Mouse (Mus musculus): ENCODE results near the gene Mapk1. TPM values are rescaled to one million over a fixed set of nuclear protein-coding genes. Genes with fewer than 3 reads are reported as not detected.

The Mapk1 gene
- polyA plus RNA-seq, 1 experiment from 2014 or later = 173 TPM

DNA sequence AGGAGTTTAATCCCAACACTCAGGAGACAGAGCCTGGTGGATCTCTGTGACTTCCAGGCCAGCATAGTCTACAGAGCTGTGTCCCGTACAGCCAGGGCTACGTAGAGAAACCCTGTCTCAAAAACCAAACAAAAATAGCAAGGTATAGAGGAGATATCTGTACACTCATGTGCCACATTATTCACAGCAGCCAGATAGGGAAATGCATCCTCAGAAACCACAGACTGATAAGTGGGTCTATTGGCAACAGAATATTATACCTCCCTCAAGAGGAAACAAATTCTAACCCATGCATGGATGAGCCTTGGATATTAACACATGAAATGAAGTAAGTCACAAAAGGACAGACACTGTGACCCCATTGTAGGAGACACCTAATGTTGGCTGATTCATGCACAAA, 84.4 kb downstream of the Mapk1 start:
- no peaks in the 10 kb centered on the region for H3K27me3 ChIP-seq
- H3K36me3 ChIP-seq = peaks cover 3% of the 10 kb centered on the region; the same call in 1 of the 2 replicates
- no peak for ATAC-seq
- H3K4me2 ChIP-seq (replicated peaks) = no peak overlapping the region
- peaks cover 23% of the 10 kb centered on the region for H3K4me1 ChIP-seq (replicated peaks)
- H3K9ac ChIP-seq (replicated peaks) = no peak overlapping the region
- no peak overlapping the region for H3K27ac ChIP-seq
- no peaks in the 10 kb centered on the region for H3K9me3 ChIP-seq
- WGBS = 98% methylated on average over 2 of the region's 2 CpGs
- no peak overlapping the region for H3K4me3 ChIP-seq (replicated peaks)

DNA sequence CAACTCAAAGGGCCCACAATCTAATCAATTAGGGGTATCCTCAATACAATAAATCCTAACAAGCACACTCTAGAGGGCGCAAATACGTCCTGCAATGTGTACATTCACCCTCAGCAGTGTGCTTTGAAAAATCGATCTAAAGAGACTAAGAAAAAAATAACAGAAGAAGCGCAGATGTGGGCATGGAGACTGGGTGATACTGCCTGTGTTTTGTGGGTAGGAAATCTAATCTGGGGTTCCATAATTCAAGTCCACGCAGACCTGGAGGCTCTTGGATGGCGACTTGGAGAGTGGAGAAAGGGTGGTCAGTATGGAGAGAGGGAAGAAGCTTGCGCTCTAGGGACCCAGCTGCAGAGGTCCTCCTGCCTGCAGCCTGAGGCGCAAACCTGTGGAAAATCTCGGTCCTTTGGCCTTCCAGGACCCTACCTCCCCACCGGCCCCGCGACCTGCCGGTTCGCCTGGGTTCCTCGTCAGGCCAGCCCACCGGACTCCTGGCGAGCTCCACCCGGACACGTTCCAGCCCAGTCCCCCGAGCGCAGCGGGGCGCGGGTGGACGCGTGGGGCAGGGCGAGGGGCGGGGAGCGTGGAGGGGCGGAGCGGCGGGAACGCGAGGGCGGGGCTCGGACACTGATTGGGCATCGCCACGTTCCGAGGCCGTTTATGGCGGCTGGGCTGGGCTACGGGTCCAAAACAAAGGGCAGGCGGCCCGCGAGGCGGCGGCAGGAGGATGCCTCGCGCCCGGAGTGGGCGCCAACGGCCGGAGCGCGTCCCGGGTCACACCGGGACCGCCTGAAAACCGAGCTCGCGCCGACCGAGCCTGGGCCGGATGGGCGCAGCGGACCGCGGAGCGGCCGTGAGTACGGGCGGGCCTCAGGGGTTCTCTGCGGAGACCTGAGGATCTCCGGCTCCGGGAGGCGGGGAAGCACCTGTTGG, 86.6 kb downstream of the Mapk1 start, which contains the start of gene Ypel1:
Ypel1 (plus strand) TSS at position 186 of the 933 bp plus-strand sequence.
- H3K27me3 ChIP-seq = no peaks in the 10 kb centered on the region
- H3K36me3 ChIP-seq = peaks cover 21% of the 10 kb centered on the region
- ATAC-seq = peak; percentile 97
- H3K4me2 ChIP-seq (replicated peaks) = peak within 1 kb of the TSS; percentile 74
- H3K9ac ChIP-seq (replicated peaks) = peak within 1 kb of the TSS; percentile 87
- peak within 1 kb of the TSS; percentile 76 for H3K4me3 ChIP-seq (replicated peaks)
- H3K9me3 ChIP-seq = no peaks in the 10 kb centered on the region
- peaks cover 44% of the 10 kb centered on the region for H3K4me1 ChIP-seq (replicated peaks)
- H3K27ac ChIP-seq = peak within 1 kb of the TSS; percentile 96
- 1% methylated on average over 73 of the region's 76 CpGs for WGBS

DNA sequence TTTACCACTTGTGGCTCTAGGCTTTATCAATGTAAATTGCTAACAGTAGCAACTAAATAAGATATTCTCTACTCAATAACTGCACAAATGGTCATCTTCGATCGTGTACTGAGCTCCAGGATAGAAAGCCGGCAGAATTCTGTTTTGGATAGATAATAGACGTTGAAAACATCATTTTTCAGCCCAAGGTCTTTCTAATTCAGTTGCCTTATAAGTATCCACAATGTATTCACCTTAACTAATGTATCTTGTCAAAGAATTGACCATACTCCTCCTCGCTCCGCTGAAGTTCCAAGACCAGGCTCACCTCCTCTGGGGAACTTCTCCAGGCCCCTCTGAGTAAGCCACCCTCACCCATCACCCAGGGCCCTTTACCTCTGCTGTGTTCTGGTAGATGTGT, 87.5 kb downstream of the Mapk1 start:
- Histone ChIP-seq H3K4me2 (replicated peaks) (peak overlapping the region; percentile 74), H3K27me3 (no peaks in the 10 kb centered on the region), H3K4me3 (replicated peaks) (peak overlapping the region; percentile 76), H3K36me3 (peaks cover 30% of the 10 kb centered on the region), H3K9me3 (no peaks in the 10 kb centered on the region), H3K27ac (no peak overlapping the region), H3K9ac (replicated peaks) (peak overlapping the region; percentile 87), H3K4me1 (replicated peaks) (peaks cover 44% of the 10 kb centered on the region)
- 0 out of 2 replicates have a peak, but pooled peaks have one; percentile 6 for ATAC-seq
- WGBS = 40% methylated on average over 6 of the region's 6 CpGs

DNA sequence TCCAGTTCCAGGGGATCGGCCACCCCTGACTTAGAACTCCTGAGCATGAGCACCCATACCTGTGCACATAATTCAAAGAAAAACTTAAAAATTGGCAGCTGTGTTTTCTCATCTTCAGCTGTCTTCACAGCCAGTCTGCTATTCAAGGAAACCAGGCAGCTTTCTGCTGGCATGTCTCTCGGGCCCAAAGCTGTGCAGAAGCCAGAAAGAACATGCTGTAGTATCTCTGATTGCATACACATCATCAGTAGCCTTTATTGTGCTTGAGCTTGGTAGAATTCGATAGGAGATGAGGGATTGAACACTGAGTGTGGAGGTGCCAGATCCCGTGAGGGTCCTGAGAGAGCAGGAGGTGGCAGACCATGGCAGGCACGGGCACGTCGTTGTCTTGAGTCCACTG, 89.8 kb downstream of the Mapk1 start:
- 97% methylated on average over 7 of the region's 7 CpGs for WGBS
- no peaks in the 10 kb centered on the region for H3K27me3 ChIP-seq
- H3K36me3 ChIP-seq = peaks cover 46% of the 10 kb centered on the region
- H3K4me2 ChIP-seq (replicated peaks) = no peak overlapping the region
- H3K4me3 ChIP-seq (replicated peaks) = no peak overlapping the region
- H3K4me1 ChIP-seq (replicated peaks) = peaks cover 44% of the 10 kb centered on the region
- no peaks in the 10 kb centered on the region for H3K9me3 ChIP-seq
- no peak for ATAC-seq
- H3K9ac ChIP-seq (replicated peaks) = no peak overlapping the region
- no peak overlapping the region for H3K27ac ChIP-seq

DNA sequence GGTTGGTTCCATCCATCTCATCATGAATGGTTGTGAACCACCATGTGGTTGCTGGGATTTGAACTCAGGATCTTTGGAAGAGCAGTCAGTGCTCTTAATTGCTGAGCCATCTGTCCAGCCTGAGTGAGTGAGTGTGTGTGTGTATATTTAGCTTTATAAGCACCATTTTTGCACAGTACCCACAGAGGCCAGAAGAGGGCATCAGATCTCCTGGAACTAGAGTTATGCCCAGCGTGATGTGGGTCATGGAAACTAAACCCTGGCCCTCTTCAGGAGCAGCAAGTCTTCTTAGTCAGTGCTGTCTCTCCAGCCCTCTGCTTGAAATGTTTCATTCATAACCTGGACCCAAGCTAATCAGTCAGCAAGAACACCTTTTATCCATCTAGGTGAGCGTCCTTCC, 93.1 kb downstream of the Mapk1 start:
- H3K27ac ChIP-seq = no peak overlapping the region
- 97% methylated on average over 2 of the region's 2 CpGs for WGBS
- no peak overlapping the region for H3K4me3 ChIP-seq (replicated peaks)
- no peak overlapping the region for H3K4me2 ChIP-seq (replicated peaks)
- no peak for ATAC-seq
- H3K36me3 ChIP-seq = peaks cover 74% of the 10 kb centered on the region
- no peaks in the 10 kb centered on the region for H3K27me3 ChIP-seq
- H3K9ac ChIP-seq (replicated peaks) = no peak overlapping the region
- peaks cover 32% of the 10 kb centered on the region for H3K4me1 ChIP-seq (replicated peaks)
- H3K9me3 ChIP-seq = no peaks in the 10 kb centered on the region

DNA sequence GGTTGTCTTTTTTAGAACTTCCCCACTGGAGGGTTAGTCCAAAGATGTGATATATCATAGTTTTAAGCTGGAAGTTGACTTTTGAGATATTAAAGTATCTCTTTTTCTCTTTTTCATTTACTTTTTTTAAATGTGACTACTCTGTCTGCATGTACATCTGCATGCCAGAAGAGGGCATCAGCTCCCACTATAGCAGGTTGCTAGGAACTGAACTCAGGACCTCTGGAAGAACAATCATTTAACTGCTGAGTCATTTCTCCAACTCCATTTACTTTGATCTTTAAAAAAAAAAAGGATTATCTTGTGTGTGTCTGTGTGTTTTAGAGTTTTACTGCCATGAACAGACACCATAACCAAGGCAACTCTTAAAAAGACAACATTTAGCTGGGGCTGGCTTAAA, 93.7 kb downstream of the Mapk1 start:
- H3K27me3 ChIP-seq = no peaks in the 10 kb centered on the region
- H3K4me3 ChIP-seq (replicated peaks) = no peak overlapping the region
- no peak overlapping the region for H3K4me2 ChIP-seq (replicated peaks)
- H3K36me3 ChIP-seq = peaks cover 80% of the 10 kb centered on the region
- no peaks in the 10 kb centered on the region for H3K9me3 ChIP-seq
- no peak for ATAC-seq
- no peak overlapping the region for H3K27ac ChIP-seq
- peaks cover 27% of the 10 kb centered on the region for H3K4me1 ChIP-seq (replicated peaks)
- H3K9ac ChIP-seq (replicated peaks) = no peak overlapping the region

DNA sequence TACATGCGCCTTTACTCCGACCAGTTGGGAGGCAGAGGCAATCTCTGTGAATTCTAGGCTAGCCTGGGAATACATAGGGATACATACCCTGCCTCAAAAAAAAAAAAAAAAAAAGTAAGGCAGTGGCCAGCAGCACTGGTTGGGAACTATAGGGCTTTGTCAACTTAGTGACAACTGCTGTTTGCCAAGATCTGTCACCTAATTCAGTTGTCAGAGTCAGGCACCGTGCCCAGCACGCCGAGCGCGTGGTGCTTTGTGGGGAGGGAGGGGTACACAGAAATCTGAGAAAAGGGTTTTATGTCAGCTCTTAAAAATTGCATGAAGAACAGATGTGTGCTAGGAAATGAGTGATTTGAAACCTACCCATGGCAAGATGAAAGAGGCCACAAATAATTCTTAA, 94.9 kb downstream of the Mapk1 start:
- Histone ChIP-seq H3K27me3 (no peaks in the 10 kb centered on the region), H3K4me1 (replicated peaks) (peaks cover 17% of the 10 kb centered on the region), H3K36me3 (peaks cover 87% of the 10 kb centered on the region), H3K4me3 (replicated peaks) (no peak overlapping the region), H3K4me2 (replicated peaks) (no peak overlapping the region), H3K9me3 (no peaks in the 10 kb centered on the region), H3K27ac (no peak overlapping the region), H3K9ac (replicated peaks) (no peak overlapping the region)
- ATAC-seq = no peak
- 90% methylated on average over 7 of the region's 7 CpGs for WGBS

DNA sequence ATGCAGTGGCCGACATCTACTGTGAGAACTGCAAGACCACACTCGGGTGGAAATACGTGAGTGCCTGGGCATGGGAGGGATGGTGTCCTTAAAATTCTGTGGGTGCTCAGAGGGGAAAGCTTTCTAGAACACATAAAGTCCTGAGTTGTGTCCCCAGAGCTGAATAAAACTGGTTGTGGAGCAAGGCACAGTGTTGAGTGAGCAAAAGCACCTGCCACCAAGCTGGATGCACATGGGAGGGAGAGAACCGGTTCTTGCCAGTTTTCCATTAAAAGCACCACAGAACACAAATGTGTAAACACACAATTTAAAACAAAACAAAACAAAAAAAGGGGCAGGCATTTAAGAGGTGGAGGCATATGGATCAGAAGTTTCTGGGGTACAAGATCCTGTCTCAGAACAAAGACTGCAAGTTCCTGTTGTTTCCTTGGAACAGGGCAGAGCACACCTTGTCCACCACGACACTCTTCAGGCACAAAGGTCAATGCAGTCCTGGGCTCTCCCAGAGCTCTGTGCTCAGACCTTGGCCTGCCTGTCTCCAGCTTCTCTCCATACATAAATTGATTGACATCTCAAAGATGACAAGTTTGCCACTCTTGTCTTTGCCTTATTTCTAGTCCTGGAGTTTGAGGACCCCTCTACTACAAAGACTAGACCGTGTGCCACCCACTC, 99.1 kb downstream of the Mapk1 start:
- WGBS = 89% methylated on average over 6 of the region's 6 CpGs
- Histone ChIP-seq H3K9ac (replicated peaks) (no peak overlapping the region), H3K9me3 (no peaks in the 10 kb centered on the region), H3K4me3 (replicated peaks) (no peak overlapping the region), H3K27me3 (no peaks in the 10 kb centered on the region), H3K4me1 (replicated peaks) (no peaks in the 10 kb centered on the region), H3K36me3 (peaks cover 95% of the 10 kb centered on the region), H3K27ac (no peak overlapping the region), H3K4me2 (replicated peaks) (no peak overlapping the region)
- no peak for ATAC-seq

DNA sequence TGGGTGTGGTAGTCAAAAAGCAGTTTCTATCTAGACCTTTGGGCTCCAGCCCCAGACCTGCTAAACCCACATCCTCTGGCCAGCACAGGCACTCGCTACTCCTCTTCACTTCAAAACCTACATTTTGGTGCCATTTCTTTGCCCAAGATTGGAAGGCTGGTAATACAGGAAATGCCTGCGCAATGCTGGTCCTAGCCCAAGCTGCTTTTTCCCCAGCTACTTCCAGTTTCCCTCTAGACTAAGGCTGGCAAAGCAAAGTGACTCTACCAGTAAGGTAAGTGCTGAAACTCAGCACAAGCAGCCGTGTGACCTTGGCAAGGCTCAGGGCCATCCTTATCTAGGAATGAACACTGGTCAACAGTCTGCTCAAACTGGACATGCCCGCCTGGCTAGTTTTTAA, 102.5 kb downstream of the Mapk1 start:
- H3K9ac ChIP-seq (replicated peaks) = no peak overlapping the region
- H3K4me2 ChIP-seq (replicated peaks) = no peak overlapping the region
- H3K4me3 ChIP-seq (replicated peaks) = no peak overlapping the region
- no peak overlapping the region for H3K27ac ChIP-seq
- H3K9me3 ChIP-seq = no peaks in the 10 kb centered on the region
- no peak for ATAC-seq
- no peaks in the 10 kb centered on the region for H3K4me1 ChIP-seq (replicated peaks)
- peaks cover 99% of the 10 kb centered on the region for H3K36me3 ChIP-seq
- no peaks in the 10 kb centered on the region for H3K27me3 ChIP-seq
- 95% methylated on average over 4 of the region's 4 CpGs for WGBS

DNA sequence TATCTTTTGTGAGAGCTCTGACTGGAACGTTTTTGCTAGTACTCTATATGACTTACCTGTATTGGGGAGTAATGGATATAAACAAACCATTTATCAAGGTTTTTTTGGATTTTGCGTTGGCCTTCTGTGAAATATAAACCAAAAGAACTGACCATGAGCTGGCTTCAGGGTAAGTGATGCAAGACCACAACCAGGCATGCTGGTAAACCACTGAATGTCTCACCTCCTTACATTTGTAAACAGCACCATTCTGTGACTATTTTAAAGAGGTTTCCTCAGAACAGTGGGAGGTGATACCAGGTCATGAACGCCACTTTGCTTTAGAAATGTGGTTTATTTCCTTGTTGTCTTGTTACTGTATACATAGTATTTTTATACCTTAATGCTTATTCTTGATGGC, 103.1 kb downstream of the Mapk1 start:
- no peak overlapping the region for H3K9ac ChIP-seq (replicated peaks)
- no peak overlapping the region for H3K4me3 ChIP-seq (replicated peaks)
- H3K36me3 ChIP-seq = peaks cover 100% of the 10 kb centered on the region
- no peaks in the 10 kb centered on the region for H3K27me3 ChIP-seq
- no peak for ATAC-seq
- no peak overlapping the region for H3K27ac ChIP-seq
- H3K9me3 ChIP-seq = no peaks in the 10 kb centered on the region
- no peaks in the 10 kb centered on the region for H3K4me1 ChIP-seq (replicated peaks)
- H3K4me2 ChIP-seq (replicated peaks) = no peak overlapping the region
- WGBS = 92% methylated on average over 3 of the region's 3 CpGs

DNA sequence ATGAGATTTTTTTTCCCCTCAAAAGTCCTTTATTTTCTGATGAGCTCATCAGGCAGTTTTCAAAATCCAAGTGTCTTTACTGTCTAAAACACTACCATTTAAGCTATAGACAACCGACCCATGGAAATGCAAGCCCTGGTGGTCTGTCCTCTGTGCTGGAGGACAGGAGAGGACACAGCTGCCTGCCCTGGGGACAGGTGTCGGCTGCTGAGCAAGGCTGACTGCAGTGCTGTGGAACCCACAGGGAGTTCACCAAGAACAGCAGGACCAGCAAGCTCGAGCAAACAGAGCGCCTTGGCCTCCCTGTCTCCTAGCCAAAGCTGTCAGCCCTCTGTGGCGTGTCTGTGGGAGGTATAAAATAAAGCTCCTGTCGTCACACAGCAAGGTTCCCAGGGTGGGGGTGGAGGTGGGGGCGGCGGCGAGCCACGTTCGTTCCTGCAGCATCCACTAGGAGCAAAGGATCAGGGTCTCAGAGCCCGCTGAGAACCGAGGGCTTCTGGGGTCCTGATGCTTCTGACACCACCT, 103.5 kb downstream of the Mapk1 start:
- Histone ChIP-seq H3K36me3 (peaks cover 100% of the 10 kb centered on the region), H3K4me1 (replicated peaks) (no peaks in the 10 kb centered on the region), H3K4me2 (replicated peaks) (no peak overlapping the region), H3K27ac (no peak overlapping the region), H3K4me3 (replicated peaks) (no peak overlapping the region), H3K9ac (replicated peaks) (no peak overlapping the region; the same call in 1 of the 2 replicates), H3K9me3 (no peaks in the 10 kb centered on the region), H3K27me3 (no peaks in the 10 kb centered on the region)
- ATAC-seq = no peak
- 78% methylated on average over 13 of the region's 13 CpGs for WGBS

DNA sequence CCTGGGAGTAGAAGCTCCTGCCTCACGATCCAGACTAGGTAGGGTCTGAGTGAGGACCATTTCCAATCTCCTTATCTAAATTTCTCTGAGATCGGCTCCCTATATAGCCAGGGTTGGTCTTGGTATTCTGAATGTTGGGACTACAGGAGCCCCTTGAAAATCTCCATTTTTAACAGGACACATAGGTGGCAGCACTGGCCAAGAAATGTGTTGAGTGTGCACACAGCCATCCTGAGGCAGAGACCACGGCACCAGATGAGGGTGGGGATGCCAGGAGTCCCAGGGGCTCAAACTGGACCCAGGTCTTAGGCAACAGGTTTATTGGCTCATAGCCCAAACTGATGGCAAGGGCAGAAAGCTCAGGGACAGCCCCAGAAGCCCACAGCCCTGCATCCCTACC, 105.2 kb downstream of the Mapk1 start:
- ATAC-seq = 0 out of 2 replicates have a peak, but pooled peaks have one; percentile 10
- no peak overlapping the region for H3K4me3 ChIP-seq (replicated peaks)
- no peaks in the 10 kb centered on the region for H3K27me3 ChIP-seq
- 74% methylated on average over 3 of the region's 3 CpGs for WGBS
- H3K9me3 ChIP-seq = no peaks in the 10 kb centered on the region
- H3K4me2 ChIP-seq (replicated peaks) = no peak overlapping the region
- H3K9ac ChIP-seq (replicated peaks) = no peak overlapping the region
- H3K36me3 ChIP-seq = peaks cover 97% of the 10 kb centered on the region
- no peaks in the 10 kb centered on the region for H3K4me1 ChIP-seq (replicated peaks)
- H3K27ac ChIP-seq = no peak overlapping the region
